Mouse (Mus musculus) G1E (cell line): Measurements from ENCODE around the gene Ywhag. TPM values are rescaled to one million over a fixed set of nuclear protein-coding genes. Genes with fewer than 3 reads are reported as not detected.

Experiments used
- ATAC-seq: 2 replicates; pipeline ENCODE4 v1.8.0; 2016; ENCODE audit warnings: mild to moderate bottlenecking; ENCODE audit not compliant: insufficient number of reproducible peaks, poor library complexity, low FRiP score, severe bottlenecking; ENCODE audit errors: extremely low read depth
- DNase-seq: peaks from one replicate; pipeline ENCODE4 v3.0.0; 2012; ENCODE audit warnings: low spot score
- H3K27me3 ChIP-seq: 2 replicates; pipeline ENCODE4 v1.6.1; 2012; ENCODE audit warnings: mild to moderate bottlenecking, low read length, inconsistent platforms; ENCODE audit not compliant: insufficient read depth
- H3K36me3 ChIP-seq: replicated peaks from 2 replicates; pipeline ENCODE3; 2012; ENCODE audit warnings: mild to moderate bottlenecking, inconsistent platforms
- H3K4me1 ChIP-seq: 2 replicates; pipeline ENCODE4 v1.6.1; 2012; ENCODE audit warnings: low read depth, low read length, inconsistent platforms, mixed read lengths; ENCODE audit not compliant: insufficient read depth
- H3K4me3 ChIP-seq: 2 replicates; pipeline ENCODE4 v1.5.1; 2012; ENCODE audit warnings: low read depth, mild to moderate bottlenecking, inconsistent platforms, low read length, moderate library complexity, mixed read lengths
- H3K9me3 ChIP-seq: replicated peaks from 2 replicates; pipeline ENCODE4 v1.6.1; 2012; ENCODE audit warnings: inconsistent platforms
- CTCF ChIP-seq: IDR thresholded peaks from 2 replicates; pipeline ENCODE4 v1.5.1; 2012; ENCODE audit warnings: low read depth, low read length, inconsistent platforms, mixed read lengths
- GATA1 ChIP-seq: IDR thresholded peaks from 2 replicates; pipeline ENCODE4 v1.6.1; 2012; ENCODE audit warnings: borderline replicate concordance, low read length, inconsistent platforms, mixed read lengths
- GATA2 ChIP-seq: IDR thresholded peaks from 2 replicates; pipeline ENCODE4 v1.6.1; 2012; ENCODE audit warnings: low read depth, low read length, inconsistent platforms, borderline replicate concordance
- POLR2AphosphoS5 ChIP-seq: IDR thresholded peaks from 2 replicates; pipeline ENCODE4 v1.6.1; 2012; ENCODE audit warnings: low read depth, low read length, inconsistent platforms; ENCODE audit not compliant: insufficient replicate concordance
- TAL1 ChIP-seq: conservative IDR thresholded peaks from 2 replicates; pipeline ENCODE4 v1.6.1; 2012; ENCODE audit warnings: low read depth, low read length, inconsistent platforms, mixed read lengths
- polyA plus RNA-seq: library from polyadenylated mRNA; stranded (reverse); fragments of >175 nt; gene quantifications from 2 replicates; pipeline ENCODE4 v1.2.3, GENCODE M21; 2012
- total RNA-seq, 2 experiments: library from RNA; stranded (forward) in 1 of 2; stranded (reverse) in 1 of 2; fragments of 200-1000 nt in 1 of 2; fragments of >200 nt in 1 of 2; fragmentation: Nextera tagmentation in 1 of 2; gene quantifications; 2 replicates each; pipeline ENCODE4 v1.2.3; 2014 to 2017

The Ywhag gene
- total and polyA plus RNA-seq, 3 experiments, result 99.8 to 281 (median 168) TPM

- Histone ChIP-seq H3K36me3 (peaks cover 15% of the 10 kb centered on the region), H3K27me3 (no peaks in the 10 kb centered on the region), H3K4me3 (peak overlapping the region; percentile 48; the same call in 1 of the 2 replicates), H3K4me1 (peaks cover 72% of the 10 kb centered on the region), H3K9me3 (no peaks in the 10 kb centered on the region)
- ATAC-seq, result no peak
- TF ChIP-seq CTCF (no peak), TAL1 (no peak), POLR2AphosphoS5 (no peak), GATA1 (no peak), GATA2 (no peak)
- DNase-seq, result no peak
Measured at GRCm38 (mm10) chr5:135956300-135957206, 22.1 kb upstream of the Ywhag start.

- H3K9me3 ChIP-seq, result no peaks in the 10 kb centered on the region
- no peaks in the 10 kb centered on the region for H3K27me3 ChIP-seq
- ATAC-seq (no peak), DNase-seq (no peak)
- TF ChIP-seq POLR2AphosphoS5, result no peak
- no peak for TF ChIP-seq TAL1
- TF ChIP-seq CTCF, result no peak
- no peak for TF ChIP-seq GATA1
- no peak for TF ChIP-seq GATA2
- no peaks in the 10 kb centered on the region for H3K36me3 ChIP-seq
- peaks cover 52% of the 10 kb centered on the region for H3K4me1 ChIP-seq
- H3K4me3 ChIP-seq, result no peak overlapping the region
Measured at GRCm38 (mm10) chr5:135952830-135953229, 18.4 kb upstream of the Ywhag start.

GRCm38 (mm10) chr5:135951660-135952059 is 17.2 kb upstream of the Ywhag start:
- no peak for ATAC-seq
- TF ChIP-seq TAL1 (no peak), GATA1 (no peak), POLR2AphosphoS5 (no peak), CTCF (no peak), GATA2 (no peak)
- Histone ChIP-seq H3K27me3 (no peaks in the 10 kb centered on the region), H3K4me1 (peaks cover 48% of the 10 kb centered on the region), H3K36me3 (no peaks in the 10 kb centered on the region), H3K9me3 (no peaks in the 10 kb centered on the region), H3K4me3 (peak overlapping the region; percentile 40; the same call in 1 of the 2 replicates)
- DNase-seq, result no peak

- no peaks in the 10 kb centered on the region for H3K27me3 ChIP-seq
- TF ChIP-seq CTCF, result no peak
- no peak for TF ChIP-seq POLR2AphosphoS5
- no peaks in the 10 kb centered on the region for H3K9me3 ChIP-seq
- peaks cover 48% of the 10 kb centered on the region for H3K4me1 ChIP-seq
- peak; percentile 88 for ATAC-seq
- peak; percentile 78 for DNase-seq
- H3K36me3 ChIP-seq, result no peaks in the 10 kb centered on the region
- peak overlapping the region; percentile 40; the same call in 1 of the 2 replicates for H3K4me3 ChIP-seq
Measured at GRCm38 (mm10) chr5:135950710-135951412, 16.4 kb upstream of the Ywhag start.

- Histone ChIP-seq H3K4me1 (peaks cover 49% of the 10 kb centered on the region), H3K36me3 (no peaks in the 10 kb centered on the region)
- no peak for ATAC-seq
Measured at GRCm38 (mm10) chr5:135946621-135947020, 12.2 kb upstream of the Ywhag start.

GRCm38 (mm10) chr5:135945916-135946408 is 11.5 kb upstream of the Ywhag start:
- no peak overlapping the region for H3K4me3 ChIP-seq
- H3K36me3 ChIP-seq, result no peaks in the 10 kb centered on the region
- no peak for TF ChIP-seq CTCF
- no peak for TF ChIP-seq GATA1
- TF ChIP-seq POLR2AphosphoS5, result no peak
- no peak for TF ChIP-seq TAL1
- no peak for TF ChIP-seq GATA2
- H3K9me3 ChIP-seq, result no peaks in the 10 kb centered on the region
- DNase-seq (no peak), ATAC-seq (no peak)
- peaks cover 43% of the 10 kb centered on the region for H3K4me1 ChIP-seq
- H3K27me3 ChIP-seq, result no peaks in the 10 kb centered on the region

More at GRCm38 (mm10) chr5:135946621-135947020, 12.2 kb upstream of the Ywhag start:
- DNase-seq, result no peak
- Histone ChIP-seq H3K9me3 (no peaks in the 10 kb centered on the region), H3K27me3 (no peaks in the 10 kb centered on the region), H3K4me3 (no peak overlapping the region)
- no peak for TF ChIP-seq GATA1
- TF ChIP-seq TAL1, result no peak
- TF ChIP-seq CTCF, result no peak
